Mouse (Mus musculus) heart, postnatal 25 days (tissue): ENCODE results near the gene Ndufa12. TPM values are rescaled to one million over a fixed set of nuclear protein-coding genes. Genes with fewer than 3 reads are reported as not detected.

Source experiments
- DNase-seq: peaks from one replicate; pipeline ENCODE4 v3.0.0; 2022; ENCODE audit warnings: low spot score
- intact Hi-C: fragments of 180-260 bp; cut with DNase I; formaldehyde crosslinking; loops from one replicate; pipeline ENCODE4 v1.15.1; 2025
- total RNA-seq, 2 experiments: library from RNA; stranded (reverse); gene quantifications; 2 replicates each; pipeline ENCODE4 v1.2.3; 2021

Gene Ndufa12
- total RNA-seq: 100 to 1,000 TPM; 824 to 843 TPM

GRCm38 (mm10) chr10:94198482-94199405 lies at the start of gene Ndufa12:
Gene Ndufa12, plus strand, starts transcription at chr10:94198720.
- intact Hi-C loops: loop anchor here (2.0 kb wide), 1 partner anchor 50 kb away; the partner anchor contains the start of gene Nr2c1
- peak; percentile 85 for DNase-seq

GRCm38 (mm10) chr10:94151488-94151887 lies 47.0 kb upstream of the Ndufa12 start:
- intact Hi-C loops: no loop called here
- DNase-seq: no peak

GRCm38 (mm10) chr10:94153841-94154240 lies 44.7 kb upstream of the Ndufa12 start:
- DNase-seq: no peak

GRCm38 (mm10) chr10:94158962-94159361 lies 39.6 kb upstream of the Ndufa12 start:
- intact Hi-C loops: no loop called here

More at GRCm38 (mm10) chr10:94153841-94154240, 44.7 kb upstream of the Ndufa12 start:
- intact Hi-C loops: no loop called here

GRCm38 (mm10) chr10:94159406-94159805 lies 39.1 kb upstream of the Ndufa12 start:
- DNase-seq: no peak
- intact Hi-C loops: no loop called here

More at GRCm38 (mm10) chr10:94158962-94159361, 39.6 kb upstream of the Ndufa12 start:
- no peak for DNase-seq

GRCm38 (mm10) chr10:94161051-94161765 lies 37.3 kb upstream of the Ndufa12 start:
- intact Hi-C loops: no loop called here
- no peak for DNase-seq

GRCm38 (mm10) chr10:94162031-94162430 lies 36.5 kb upstream of the Ndufa12 start:
- DNase-seq: no peak
- intact Hi-C loops: no loop called here

- intact Hi-C loops: no loop called here
- no peak for DNase-seq
These were observed 34.2 kb upstream of the Ndufa12 start for GRCm38 (mm10) chr10:94164104-94164845.

GRCm38 (mm10) chr10:94165426-94165825 lies 33.1 kb upstream of the Ndufa12 start:
- intact Hi-C loops: no loop called here
- no peak for DNase-seq

GRCm38 (mm10) chr10:94167051-94167750 lies 31.3 kb upstream of the Ndufa12 start:
- DNase-seq: no peak
- intact Hi-C loops: no loop called here

- no peak for DNase-seq
- intact Hi-C loops: no loop called here
These were observed 26.9 kb upstream of the Ndufa12 start for GRCm38 (mm10) chr10:94171440-94172130.

- DNase-seq: no peak
- intact Hi-C loops: no loop called here
These were observed 26.4 kb upstream of the Ndufa12 start for GRCm38 (mm10) chr10:94172137-94172536.

- intact Hi-C loops: no loop called here
- no peak for DNase-seq
These were observed 25.8 kb upstream of the Ndufa12 start for GRCm38 (mm10) chr10:94172706-94173105.

GRCm38 (mm10) chr10:94174652-94175051 lies 23.9 kb upstream of the Ndufa12 start:
- DNase-seq: no peak
- intact Hi-C loops: no loop called here

GRCm38 (mm10) chr10:94183199-94183598 lies 15.3 kb upstream of the Ndufa12 start:
- DNase-seq: no peak
- intact Hi-C loops: no loop called here

- no peak for DNase-seq
- intact Hi-C loops: no loop called here
These were observed 6.5 kb downstream of the Ndufa12 start for GRCm38 (mm10) chr10:94204973-94205372.

GRCm38 (mm10) chr10:94210718-94211618 lies 12.4 kb downstream of the Ndufa12 start:
- no peak for DNase-seq

GRCm38 (mm10) chr10:94211725-94212124 lies 13.2 kb downstream of the Ndufa12 start:
- DNase-seq: no peak
- intact Hi-C loops: loop anchor here (10.0 kb wide), 1 partner anchor 393 kb away; no protein-coding TSS in a partner anchor

More at GRCm38 (mm10) chr10:94210718-94211618, 12.4 kb downstream of the Ndufa12 start:
- intact Hi-C loops: loop anchor here (10.0 kb wide), 1 partner anchor 394 kb away; no protein-coding TSS in a partner anchor
